Mouse (Mus musculus): ENCODE measurements around the gene Gan.

GRCm38 (mm10) chr8:117115094-117115493 lies 42.8 kb upstream of the Gan start:
- TF ChIP-seq CHD2 (IDR thresholded peaks at IDR 0.05; ENCODE audit: low read length) (no peak), POLR2A (IDR thresholded peaks at IDR 0.05; ENCODE audit: control insufficient read depth in 1 of 2, insufficient read depth in 1 of 2, low read depth in 1 of 2, low read length in 2 of 2, poor library complexity in 1 of 2) (no peak), CTCF (IDR thresholded peaks at IDR 0.05 in 2 of 3, conservative IDR thresholded peaks at IDR 0.05 in 1 of 3; ENCODE audit: control insufficient read depth in 1 of 3, insufficient read depth in 1 of 3, low read depth in 2 of 3, low read length in 3 of 3, poor library complexity in 1 of 3, severe bottlenecking in 1 of 3) (no peak), EP300 (IDR thresholded peaks at IDR 0.05; ENCODE audit: low read depth in 1 of 2, low read length in 2 of 2) (no peak), TAL1 (IDR thresholded peaks at IDR 0.05; ENCODE audit: low read length) (no peak), SIN3A (IDR thresholded peaks at IDR 0.05; ENCODE audit: low read length) (no peak), ZMIZ1 (IDR thresholded peaks at IDR 0.05; ENCODE audit: low read depth, low read length) (no peak), USF2 (IDR thresholded peaks at IDR 0.05; ENCODE audit: borderline replicate concordance in 1 of 2, insufficient read depth in 1 of 2, low read depth in 1 of 2, low read length in 2 of 2) (no peak), MAFK (IDR thresholded peaks at IDR 0.05; ENCODE audit: borderline replicate concordance, low read depth, low read length) (no peak), TCF12 (IDR thresholded peaks at IDR 0.05; ENCODE audit: low read depth, low read length) (no peak), GATA1 (IDR thresholded peaks at IDR 0.05; ENCODE audit: low read depth, low read length) (no peak), TBP (IDR thresholded peaks at IDR 0.05; ENCODE audit: low read depth, low read length) (no peak), SMC3 (IDR thresholded peaks at IDR 0.05; ENCODE audit: low read depth, low read length) (no peak)

Data from MEL (cell line).